Mouse (Mus musculus) right cerebral cortex, adult 18-20 months (tissue): ENCODE results near the gene Slc39a8.

Experiments
- DNase-seq: peaks from one replicate; pipeline ENCODE4 v3.0.0; 2022; ENCODE audit warnings: mixed read lengths

Gene Slc39a8

DNA sequence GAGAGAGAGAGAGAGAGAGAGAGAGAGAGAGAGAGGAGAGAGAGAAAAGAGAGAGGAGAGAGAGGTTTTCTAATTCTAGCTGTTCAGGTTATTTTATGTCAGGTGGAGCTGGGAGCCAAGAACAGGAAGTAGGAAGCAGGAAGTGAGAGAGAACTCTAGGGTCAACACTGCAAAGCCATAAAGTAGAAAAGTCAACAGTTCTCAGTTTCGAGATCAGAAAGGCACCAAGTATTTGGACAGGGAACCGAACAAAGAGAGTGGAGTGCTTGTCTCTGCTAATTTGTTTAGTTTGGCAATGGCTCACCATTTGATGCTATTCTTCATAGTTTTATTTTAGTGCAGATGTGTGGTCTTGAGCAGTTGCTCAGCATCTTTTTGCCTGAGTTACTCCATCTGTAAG is 26.5 kb downstream of the Slc39a8 start:
- no peak for DNase-seq

DNA sequence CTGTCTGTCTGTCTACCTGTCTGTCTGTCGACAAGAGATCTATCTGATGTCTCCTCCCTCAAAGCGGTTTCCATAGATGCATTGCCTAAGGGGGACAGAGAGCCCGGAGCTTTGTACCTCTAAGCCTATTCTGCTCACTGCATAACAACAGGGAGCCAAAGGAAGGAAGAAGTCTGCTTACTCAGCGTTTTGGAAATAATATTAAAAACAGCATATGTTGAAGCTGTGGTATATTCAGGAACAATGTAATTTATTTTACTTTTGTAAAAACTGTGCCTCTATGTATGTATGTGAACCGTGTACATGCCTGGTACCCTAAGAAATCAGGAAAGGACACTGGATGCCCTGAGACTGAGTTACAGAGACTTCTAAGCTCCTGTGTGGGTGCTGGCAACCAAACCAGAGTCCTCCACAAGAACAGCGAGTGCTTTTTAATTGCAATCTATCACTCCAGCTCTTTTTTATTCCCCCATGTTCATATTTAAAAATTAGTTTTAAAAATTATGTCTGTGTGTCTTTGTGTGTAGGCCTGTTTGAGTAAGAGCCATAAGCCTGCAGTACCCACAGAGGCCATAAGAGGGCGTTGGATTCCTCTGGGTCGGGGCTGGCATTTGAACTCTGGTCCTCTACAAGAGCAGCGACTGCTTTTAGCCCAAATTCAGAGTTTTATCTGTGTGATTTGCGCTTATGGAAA is 28.7 kb downstream of the Slc39a8 start:
- DNase-seq: no peak

- no peak for DNase-seq
Measured at GRCm38 (mm10) chr3:135854298-135854984, 29.4 kb downstream of the Slc39a8 start.

- no peak for DNase-seq
Measured at GRCm38 (mm10) chr3:135854985-135855340, 29.9 kb downstream of the Slc39a8 start.

DNA sequence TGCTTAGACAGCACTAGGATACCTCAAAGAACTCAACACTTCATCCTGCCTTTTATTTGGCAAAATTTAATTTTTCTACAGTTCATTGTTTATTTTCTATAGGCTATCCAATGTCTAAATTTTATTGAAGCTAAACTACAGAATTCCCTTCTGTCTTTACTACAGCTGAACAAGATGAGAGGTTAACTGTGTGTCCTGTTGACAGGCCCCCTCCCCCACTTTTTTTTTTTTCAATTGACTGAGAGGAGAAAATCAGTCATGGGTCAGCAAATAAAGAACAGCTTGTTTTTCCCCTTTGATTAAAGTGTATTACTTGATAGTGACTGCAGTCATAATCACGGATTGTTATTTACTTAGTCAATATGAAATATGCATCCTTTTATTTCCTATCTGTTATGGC is 31.2 kb downstream of the Slc39a8 start:
- no peak for DNase-seq

GRCm38 (mm10) chr3:135857134-135857533 is 32.1 kb downstream of the Slc39a8 start:
- DNase-seq: no peak

DNA sequence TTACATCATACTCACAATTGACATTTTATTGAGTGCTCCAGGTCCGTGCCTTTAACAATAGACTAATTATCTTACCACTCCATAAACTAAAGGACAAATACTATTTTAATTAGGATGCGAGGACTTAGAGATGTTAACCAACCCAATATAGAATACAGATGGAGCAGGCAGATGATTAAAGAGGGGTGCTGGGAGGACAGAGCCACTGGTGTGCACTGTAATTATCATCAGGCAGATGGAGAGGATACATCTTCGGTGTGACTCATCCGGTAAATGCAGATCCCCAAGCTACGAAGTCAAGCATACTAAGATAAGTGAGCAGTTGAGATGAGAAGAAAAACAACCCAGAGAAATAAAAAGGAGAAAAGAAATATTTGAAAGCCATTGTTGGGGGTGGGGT is 34.4 kb downstream of the Slc39a8 start:
- peak; percentile 46 for DNase-seq

- peak; percentile 58 for DNase-seq
Measured at GRCm38 (mm10) chr3:135862804-135863203, 37.7 kb downstream of the Slc39a8 start.

DNA sequence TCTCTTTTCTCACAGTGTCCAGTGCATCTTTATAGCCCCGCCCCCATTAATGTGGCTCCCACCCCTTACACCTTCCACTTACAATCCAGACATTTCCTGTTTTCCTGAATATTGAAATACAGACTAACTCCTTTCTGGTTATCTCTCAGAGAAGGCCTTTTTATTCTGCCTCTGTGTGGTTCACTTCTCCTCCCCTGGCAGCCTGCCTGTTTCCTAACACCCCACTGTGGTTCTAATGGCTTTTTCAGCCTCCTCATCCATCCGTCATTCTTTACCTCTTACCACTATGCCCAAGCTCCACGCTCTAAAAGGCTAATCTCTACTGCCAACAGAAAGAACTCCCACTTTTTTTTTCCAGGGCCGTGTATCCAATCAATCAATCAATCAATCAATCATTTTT is 44.0 kb downstream of the Slc39a8 start:
- DNase-seq: no peak

DNA sequence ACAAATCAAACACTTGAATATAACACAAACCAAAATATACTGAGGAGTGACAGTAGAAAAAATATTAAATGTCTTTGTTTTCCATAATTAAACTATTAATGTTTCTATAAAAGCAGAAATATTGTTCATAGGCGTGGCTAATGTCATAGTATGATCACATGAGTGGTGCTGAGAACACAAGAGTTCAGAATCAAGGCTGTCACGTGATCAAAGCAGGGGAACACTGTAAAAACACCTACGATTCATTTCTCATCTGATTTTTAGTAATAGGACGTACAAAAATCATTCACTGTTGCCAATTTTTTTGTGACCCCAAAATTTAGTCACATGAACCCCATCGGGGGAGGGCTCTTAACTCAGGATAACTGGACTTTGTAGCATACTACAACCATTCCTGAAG is 47.2 kb downstream of the Slc39a8 start:
- no peak for DNase-seq

DNA sequence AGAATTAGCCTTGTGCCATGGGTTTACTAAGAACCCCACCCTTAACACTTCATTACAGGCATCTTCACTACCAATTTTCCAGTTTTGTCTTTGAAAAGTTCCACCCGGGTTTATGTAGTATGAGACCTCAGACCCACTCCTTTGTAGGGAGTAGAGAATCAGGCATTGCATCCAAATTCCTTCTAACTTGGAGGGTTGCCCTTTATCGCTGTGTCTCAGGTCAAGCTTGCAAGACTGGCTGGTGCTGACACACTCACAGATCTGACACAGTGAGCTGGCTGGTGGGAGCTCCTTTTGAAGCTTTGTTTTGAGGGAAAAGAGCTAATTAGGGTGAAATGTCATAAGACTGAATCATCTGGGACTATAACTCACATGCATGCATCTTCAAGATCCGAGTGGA is 48.5 kb downstream of the Slc39a8 start:
- no peak for DNase-seq

DNA sequence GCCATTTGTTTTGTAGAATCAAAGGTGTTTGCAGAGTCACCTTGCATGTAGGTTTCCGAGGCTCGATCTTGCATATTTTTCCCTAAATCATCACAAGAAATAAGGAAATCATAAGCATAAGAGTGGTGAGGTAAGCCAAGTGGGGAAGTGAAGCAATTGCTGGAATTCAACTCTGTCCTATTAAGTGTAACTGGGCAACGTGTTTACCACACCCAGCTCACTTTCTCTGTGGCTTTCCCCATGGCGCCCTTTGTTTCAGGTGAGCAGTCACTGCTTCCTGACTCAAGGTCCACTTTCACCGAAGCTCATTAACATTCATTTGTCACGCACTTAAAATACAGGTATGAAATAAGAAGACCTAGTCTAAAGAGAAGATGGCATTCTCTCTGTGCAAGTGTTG is 53.0 kb downstream of the Slc39a8 start:
- no peak for DNase-seq

- DNase-seq: no peak
Measured at GRCm38 (mm10) chr3:135885927-135886658, 61.0 kb downstream of the Slc39a8 start.

- DNase-seq: peak; percentile 89
Measured at GRCm38 (mm10) chr3:135886659-135887027, 61.6 kb downstream of the Slc39a8 start.

DNA sequence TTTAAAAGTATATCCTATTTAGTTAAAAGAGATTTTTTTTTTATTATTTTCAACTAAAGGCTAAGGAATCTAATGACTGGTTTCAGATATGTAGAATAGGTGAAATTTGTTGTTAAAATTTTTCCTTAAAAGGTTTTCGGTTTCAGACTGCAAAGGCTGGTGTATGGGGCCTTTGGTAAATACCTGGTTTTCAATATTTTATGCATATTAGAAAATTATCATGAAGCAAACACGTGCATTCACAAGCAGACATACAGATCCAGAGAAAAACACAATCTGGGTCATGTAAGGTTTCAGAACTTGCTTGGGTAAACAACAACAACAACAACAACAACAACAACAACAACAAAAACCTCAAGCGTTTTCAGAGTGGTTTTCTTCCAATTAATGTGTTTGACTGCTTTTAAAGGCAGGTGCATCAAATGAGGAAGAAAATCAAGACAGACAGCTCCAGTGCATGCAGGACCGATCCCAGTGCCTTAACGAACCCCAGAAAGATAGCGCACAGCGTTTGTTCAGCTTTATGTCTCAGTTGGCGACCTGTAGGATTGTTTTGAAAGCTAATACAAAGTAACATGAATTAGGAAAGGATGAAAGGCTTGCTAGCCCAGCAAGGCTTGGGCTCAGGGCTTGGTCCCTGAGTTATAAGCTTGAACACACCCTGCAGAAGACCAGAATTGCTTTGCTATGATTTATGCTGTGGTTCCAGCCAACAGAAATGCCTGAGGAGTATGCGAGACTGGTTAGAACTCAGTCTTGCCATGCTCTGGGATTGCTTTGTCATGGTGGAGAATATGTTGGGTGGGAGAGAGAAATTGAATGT is 62.2 kb downstream of the Slc39a8 start:
- DNase-seq: no peak

GRCm38 (mm10) chr3:135887856-135888155 is 62.7 kb downstream of the Slc39a8 start:
- no peak for DNase-seq

DNA sequence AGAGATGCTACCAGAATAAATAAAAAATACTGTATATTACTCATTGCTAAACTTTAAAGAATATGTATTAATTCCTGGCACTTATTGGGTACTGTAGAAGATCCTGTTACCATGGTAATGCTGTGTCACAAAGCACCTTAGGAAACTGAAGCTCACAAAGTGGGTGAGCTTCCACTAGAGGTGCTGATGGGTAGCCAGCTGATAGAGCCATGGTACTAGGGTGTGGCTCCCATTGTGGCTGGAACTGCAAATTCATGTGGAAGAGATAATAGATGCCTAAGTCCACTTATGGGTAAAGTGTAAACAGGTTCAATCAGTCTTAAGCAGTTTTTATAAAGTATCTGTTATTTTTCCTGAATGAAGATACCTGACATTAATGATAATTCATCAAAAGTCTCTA is 64.3 kb downstream of the Slc39a8 start:
- DNase-seq: no peak

- no peak for DNase-seq
Measured at GRCm38 (mm10) chr3:135903366-135903765, 78.3 kb downstream of the Slc39a8 start.

- DNase-seq: no peak
Measured at GRCm38 (mm10) chr3:135904881-135905280, 79.8 kb downstream of the Slc39a8 start.

GRCm38 (mm10) chr3:135905729-135906128 is 80.7 kb downstream of the Slc39a8 start:
- no peak for DNase-seq

GRCm38 (mm10) chr3:135907028-135907427 is 81.9 kb downstream of the Slc39a8 start:
- DNase-seq: no peak

DNA sequence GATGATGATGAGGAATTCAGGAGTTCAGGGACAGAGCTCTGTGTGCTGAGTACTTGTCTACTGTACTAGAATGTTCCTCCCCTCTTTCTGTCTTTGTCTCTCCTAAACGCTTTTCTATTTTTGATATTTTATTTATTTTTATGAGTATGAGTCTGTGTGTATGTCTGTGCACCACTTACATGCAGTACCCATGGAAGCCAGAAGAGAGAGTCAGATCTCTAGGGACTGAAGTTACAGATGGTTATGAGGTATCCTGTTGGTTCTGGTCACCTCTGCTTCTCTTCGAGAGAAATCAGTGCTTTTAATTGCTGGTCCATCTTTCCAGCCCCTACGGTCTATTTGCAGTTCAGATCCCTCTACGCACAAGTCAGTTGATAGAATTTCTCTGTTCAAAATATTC is 90.9 kb downstream of the Slc39a8 start:
- no peak for DNase-seq

GRCm38 (mm10) chr3:135918566-135919180 is 93.6 kb downstream of the Slc39a8 start:
- no peak for DNase-seq
